Mouse (Mus musculus): ENCODE results near the gene Pald1. TPM values are rescaled to one million over a fixed set of nuclear protein-coding genes. Genes with fewer than 3 reads are reported as not detected.

Pald1 gene
- polyA plus RNA-seq, 1 experiment: 15.0 TPM

GRCm38 (mm10) chr10:61315324-61315880 lies 67.9 kb downstream of the Pald1 start:
- TF ChIP-seq CTCF (IDR thresholded peaks at IDR 0.05; ENCODE audit: extremely low read depth, insufficient read depth, insufficient read length, insufficient replicate concordance) (no peak), POLR2A (IDR thresholded peaks at IDR 0.05; ENCODE audit: low read depth, low read length) (no peak)
- Histone ChIP-seq H3K4me3 (ENCODE audit: extremely low read depth, insufficient read depth, insufficient read length) (no peak overlapping the region), H3K36me3 (ENCODE audit: control insufficient read depth, insufficient read depth, low read length) (no peaks in the 10 kb centered on the region), H3K27me3 (ENCODE audit: control insufficient read depth, insufficient read depth, low read length) (no peaks in the 10 kb centered on the region), H3K4me1 (ENCODE audit: control insufficient read depth, insufficient read depth, insufficient read length) (no peaks in the 10 kb centered on the region), H3K27ac (ENCODE audit: insufficient read depth, low read length) (no peak overlapping the region)
- WGBS: 90% methylated on average over 9 of the region's 9 CpGs
- DNase-seq (ENCODE audit: low read depth in 1 of 2, low spot score in 2 of 2): no peak

- 76% methylated on average over 7 of the region's 7 CpGs for WGBS
- DNase-seq (ENCODE audit: low read depth in 1 of 2, low spot score in 2 of 2): no peak
These were observed 69.6 kb downstream of the Pald1 start for GRCm38 (mm10) chr10:61313750-61314149.

GRCm38 (mm10) chr10:61312754-61313153 lies 70.6 kb downstream of the Pald1 start:
- no peak for DNase-seq (ENCODE audit: low read depth in 1 of 2, low spot score in 2 of 2)

More at GRCm38 (mm10) chr10:61313750-61314149, 69.6 kb downstream of the Pald1 start:
- no peaks in the 10 kb centered on the region for H3K4me1 ChIP-seq (ENCODE audit: control insufficient read depth, insufficient read depth, insufficient read length)
- no peak overlapping the region for H3K27ac ChIP-seq (ENCODE audit: insufficient read depth, low read length)
- no peak for TF ChIP-seq POLR2A (IDR thresholded peaks at IDR 0.05; ENCODE audit: low read depth, low read length)
- no peak for TF ChIP-seq CTCF (IDR thresholded peaks at IDR 0.05; ENCODE audit: extremely low read depth, insufficient read depth, insufficient read length, insufficient replicate concordance)
- no peaks in the 10 kb centered on the region for H3K36me3 ChIP-seq (ENCODE audit: control insufficient read depth, insufficient read depth, low read length)
- no peak overlapping the region for H3K4me3 ChIP-seq (ENCODE audit: extremely low read depth, insufficient read depth, insufficient read length)
- H3K27me3 ChIP-seq (ENCODE audit: control insufficient read depth, insufficient read depth, low read length): no peaks in the 10 kb centered on the region

GRCm38 (mm10) chr10:61312159-61312558 lies 71.2 kb downstream of the Pald1 start:
- no peak for DNase-seq (ENCODE audit: low read depth in 1 of 2, low spot score in 2 of 2)
- Histone ChIP-seq H3K4me3 (ENCODE audit: extremely low read depth, insufficient read depth, insufficient read length) (no peak overlapping the region), H3K27me3 (ENCODE audit: control insufficient read depth, insufficient read depth, low read length) (no peaks in the 10 kb centered on the region), H3K4me1 (ENCODE audit: control insufficient read depth, insufficient read depth, insufficient read length) (no peaks in the 10 kb centered on the region), H3K27ac (ENCODE audit: insufficient read depth, low read length) (no peak overlapping the region), H3K36me3 (ENCODE audit: control insufficient read depth, insufficient read depth, low read length) (no peaks in the 10 kb centered on the region)
- no peak for TF ChIP-seq CTCF (IDR thresholded peaks at IDR 0.05; ENCODE audit: extremely low read depth, insufficient read depth, insufficient read length, insufficient replicate concordance)
- no peak for TF ChIP-seq POLR2A (IDR thresholded peaks at IDR 0.05; ENCODE audit: low read depth, low read length)
- WGBS: 93% methylated on average over 6 of the region's 6 CpGs

More at GRCm38 (mm10) chr10:61312754-61313153, 70.6 kb downstream of the Pald1 start:
- H3K27me3 ChIP-seq (ENCODE audit: control insufficient read depth, insufficient read depth, low read length): no peaks in the 10 kb centered on the region
- 72% methylated on average over 7 of the region's 7 CpGs for WGBS
- H3K4me1 ChIP-seq (ENCODE audit: control insufficient read depth, insufficient read depth, insufficient read length): no peaks in the 10 kb centered on the region
- no peaks in the 10 kb centered on the region for H3K36me3 ChIP-seq (ENCODE audit: control insufficient read depth, insufficient read depth, low read length)
- H3K27ac ChIP-seq (ENCODE audit: insufficient read depth, low read length): no peak overlapping the region
- TF ChIP-seq CTCF (IDR thresholded peaks at IDR 0.05; ENCODE audit: extremely low read depth, insufficient read depth, insufficient read length, insufficient replicate concordance) (no peak), POLR2A (IDR thresholded peaks at IDR 0.05; ENCODE audit: low read depth, low read length) (no peak)
- H3K4me3 ChIP-seq (ENCODE audit: extremely low read depth, insufficient read depth, insufficient read length): no peak overlapping the region

- no peaks in the 10 kb centered on the region; the same call in 1 of the 2 replicates for H3K4me1 ChIP-seq (ENCODE audit: control insufficient read depth, insufficient read depth, insufficient read length)
- no peak for DNase-seq (ENCODE audit: low read depth in 1 of 2, low spot score in 2 of 2)
- no peak overlapping the region for H3K27ac ChIP-seq (ENCODE audit: insufficient read depth, low read length)
- no peaks in the 10 kb centered on the region for H3K36me3 ChIP-seq (ENCODE audit: control insufficient read depth, insufficient read depth, low read length)
- H3K27me3 ChIP-seq (ENCODE audit: control insufficient read depth, insufficient read depth, low read length): no peaks in the 10 kb centered on the region
- TF ChIP-seq CTCF (IDR thresholded peaks at IDR 0.05; ENCODE audit: extremely low read depth, insufficient read depth, insufficient read length, insufficient replicate concordance): no peak
- no peak for TF ChIP-seq POLR2A (IDR thresholded peaks at IDR 0.05; ENCODE audit: low read depth, low read length)
- WGBS: 76% methylated on average over 12 of the region's 12 CpGs
- H3K4me3 ChIP-seq (ENCODE audit: extremely low read depth, insufficient read depth, insufficient read length): no peak overlapping the region
These were observed 74.5 kb downstream of the Pald1 start for GRCm38 (mm10) chr10:61308706-61309320.

GRCm38 (mm10) chr10:61305928-61306590 lies 77.3 kb downstream of the Pald1 start:
- peak overlapping the region; percentile 24; the same call in 1 of the 2 replicates for H3K27ac ChIP-seq (ENCODE audit: insufficient read depth, low read length)
- no peaks in the 10 kb centered on the region; the same call in 1 of the 2 replicates for H3K4me1 ChIP-seq (ENCODE audit: control insufficient read depth, insufficient read depth, insufficient read length)
- WGBS: 22% methylated on average over 13 of the region's 13 CpGs
- TF ChIP-seq POLR2A (IDR thresholded peaks at IDR 0.05; ENCODE audit: low read depth, low read length) (no peak), CTCF (IDR thresholded peaks at IDR 0.05; ENCODE audit: extremely low read depth, insufficient read depth, insufficient read length, insufficient replicate concordance) (no peak)
- no peaks in the 10 kb centered on the region for H3K36me3 ChIP-seq (ENCODE audit: control insufficient read depth, insufficient read depth, low read length)
- H3K27me3 ChIP-seq (ENCODE audit: control insufficient read depth, insufficient read depth, low read length): no peaks in the 10 kb centered on the region
- peak; percentile 17 to 46 for DNase-seq (ENCODE audit: low read depth in 1 of 2, low spot score in 2 of 2)
- H3K4me3 ChIP-seq (ENCODE audit: extremely low read depth, insufficient read depth, insufficient read length): no peak overlapping the region

All from spleen, adult 2 months (tissue).